Mouse (Mus musculus) liver, embryonic 14.5 days (tissue): ENCODE data around the gene Efna5.

Source experiments
- CTCF ChIP-seq: IDR thresholded peaks from 2 replicates; pipeline ENCODE4 v1.5.1; 2016; ENCODE audit warnings: antibody characterized with exemption, low read depth, control low read depth
- EP300 ChIP-seq: IDR thresholded peaks from 2 replicates; pipeline ENCODE4 v1.6.1; 2016; ENCODE audit warnings: antibody characterized with exemption, low read depth

DNA sequence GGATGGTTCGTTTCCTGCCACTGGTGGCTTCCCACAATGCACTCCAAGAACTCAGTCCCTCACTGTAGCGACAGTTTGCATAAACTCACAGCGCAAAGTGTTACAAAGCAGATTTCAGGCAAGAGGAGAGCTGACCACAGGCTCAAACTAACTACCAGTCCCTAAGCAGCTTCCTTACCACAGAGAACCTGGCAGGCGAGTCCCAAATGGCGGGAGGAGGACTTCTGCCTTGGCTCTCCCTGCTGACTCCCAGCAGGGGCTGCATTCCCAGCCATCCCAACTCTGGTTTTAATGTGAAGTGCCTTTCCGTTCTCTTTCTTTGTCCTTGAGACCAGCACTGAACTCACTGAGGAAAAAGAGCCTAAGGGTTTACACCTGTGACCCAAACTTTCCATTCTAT lies 195.9 kb downstream of the Efna5 start:
- TF ChIP-seq CTCF = no peak
- no peak for TF ChIP-seq EP300
